Mouse (Mus musculus): ENCODE data around the gene Mfsd4b1.

Gene Mfsd4b1

DNA sequence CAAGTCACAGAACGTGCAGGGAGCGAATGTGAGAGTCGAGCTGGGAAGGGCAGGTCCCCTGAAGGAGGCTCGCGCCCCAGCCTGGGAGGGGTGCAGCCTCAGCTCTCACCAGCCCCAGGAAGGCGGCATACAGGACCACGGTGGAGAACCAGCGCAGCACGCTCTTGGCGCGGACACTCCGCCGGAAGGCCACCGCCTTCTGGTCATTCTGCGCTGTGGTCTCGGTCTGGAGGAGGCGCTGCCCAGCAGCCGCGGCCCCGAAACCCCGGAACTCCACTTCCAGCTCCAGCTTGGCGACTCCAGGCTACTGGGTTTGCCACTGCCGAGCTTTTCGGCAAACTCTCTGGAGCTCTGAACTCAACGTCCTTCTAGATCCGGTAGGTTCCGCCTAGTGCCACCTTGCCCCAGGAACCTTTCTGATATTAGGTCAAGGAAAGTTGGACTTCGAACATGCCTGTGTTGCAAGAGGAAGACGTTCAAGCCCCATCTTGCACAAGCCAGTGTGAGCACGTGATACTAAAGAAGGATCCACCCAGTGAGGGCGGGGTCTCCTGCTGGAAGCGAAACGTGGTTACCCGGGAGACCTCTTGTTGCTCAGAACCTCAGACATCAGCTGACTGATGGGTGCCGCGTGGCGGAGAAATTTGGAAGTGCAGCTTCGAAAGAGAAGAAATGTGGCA lies 65.2 kb downstream of the Mfsd4b1 start, which contains the start of gene Mfsd4b3:
Mfsd4b3 (minus strand) TSS at position 393 of the 680 bp plus-strand sequence.
- peak; percentile 93 for DNase-seq (ENCODE audit: low spot score)

DNA sequence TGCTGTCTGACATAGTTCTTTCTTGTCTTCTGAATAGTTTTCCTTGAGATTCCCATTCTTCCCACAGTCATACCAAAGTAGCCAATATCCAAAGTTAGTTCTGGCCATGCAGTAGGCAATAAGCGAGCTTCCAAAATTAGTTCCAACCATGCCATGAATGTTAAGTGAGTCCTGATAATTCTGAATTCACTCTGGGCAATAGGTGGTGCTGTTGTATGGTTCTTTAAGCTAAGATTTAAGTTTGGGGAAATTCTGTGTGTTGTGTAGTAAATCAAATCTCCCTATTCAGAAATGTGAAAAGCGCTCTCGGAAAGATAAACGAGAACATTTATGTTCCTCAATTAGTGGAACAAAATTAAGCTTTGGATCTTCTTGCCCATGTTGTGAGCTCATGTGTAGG lies 66.8 kb downstream of the Mfsd4b1 start:
- peak; percentile 2 for DNase-seq (ENCODE audit: low spot score)

DNA sequence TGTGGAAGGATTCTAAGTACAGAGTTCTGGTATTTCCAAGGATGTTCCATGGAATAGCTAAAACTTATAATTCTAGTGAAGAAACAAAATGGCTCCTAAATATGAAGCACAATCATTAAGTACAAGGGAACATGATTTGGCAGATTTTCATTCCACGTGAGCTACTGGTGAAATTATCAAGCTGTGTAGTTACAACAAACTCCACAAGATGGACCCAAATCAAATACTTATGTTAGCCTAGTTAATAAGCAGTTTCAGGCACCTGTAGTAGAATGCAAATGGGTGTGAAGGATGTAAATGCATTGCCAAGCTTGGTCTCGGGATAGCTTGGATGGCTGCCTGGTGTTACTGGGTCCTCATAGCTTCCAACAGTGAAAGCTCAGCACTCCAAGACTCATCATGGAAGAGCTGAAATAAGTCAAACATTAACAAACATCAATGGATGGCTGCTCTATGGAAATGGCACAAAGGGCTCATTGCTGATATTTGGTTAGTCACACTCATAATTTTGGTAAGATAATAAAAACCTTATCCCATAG lies 68.7 kb downstream of the Mfsd4b1 start:
- no peak for DNase-seq (ENCODE audit: low spot score)

DNA sequence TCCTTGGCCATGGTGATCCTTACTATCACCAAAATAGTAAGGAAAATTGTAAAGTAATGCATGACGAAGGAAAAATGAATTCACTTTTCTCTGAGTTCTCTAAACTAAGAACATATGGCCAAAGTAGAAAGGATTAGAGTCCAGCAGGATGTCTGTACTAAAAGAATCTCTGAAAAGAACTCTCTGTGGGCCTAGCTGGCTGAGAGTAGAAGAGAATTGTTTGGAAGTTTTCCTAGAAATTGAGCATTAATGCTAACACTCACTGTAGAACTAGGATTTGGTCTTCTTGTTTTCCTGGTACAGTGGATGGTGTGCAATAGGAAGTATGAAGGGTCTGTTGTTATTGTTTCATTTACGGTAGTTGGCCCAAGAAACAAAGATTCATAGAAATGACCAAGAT lies 69.9 kb downstream of the Mfsd4b1 start:
- no peak for DNase-seq (ENCODE audit: low spot score)
